Mouse (Mus musculus): ENCODE measurements around the gene Tmem159. TPM values are rescaled to one million over a fixed set of nuclear protein-coding genes. Genes with fewer than 3 reads are reported as not detected.

The Tmem159 gene
- 0.85 and 0.86 TPM in 2 replicates for polyA plus RNA-seq (2012; rRNA removed)

GRCm38 (mm10) chr7:120102164-120102972 lies at the start of gene Tmem159:
Tmem159 (plus strand) TSS chr7:120102353.

DNA sequence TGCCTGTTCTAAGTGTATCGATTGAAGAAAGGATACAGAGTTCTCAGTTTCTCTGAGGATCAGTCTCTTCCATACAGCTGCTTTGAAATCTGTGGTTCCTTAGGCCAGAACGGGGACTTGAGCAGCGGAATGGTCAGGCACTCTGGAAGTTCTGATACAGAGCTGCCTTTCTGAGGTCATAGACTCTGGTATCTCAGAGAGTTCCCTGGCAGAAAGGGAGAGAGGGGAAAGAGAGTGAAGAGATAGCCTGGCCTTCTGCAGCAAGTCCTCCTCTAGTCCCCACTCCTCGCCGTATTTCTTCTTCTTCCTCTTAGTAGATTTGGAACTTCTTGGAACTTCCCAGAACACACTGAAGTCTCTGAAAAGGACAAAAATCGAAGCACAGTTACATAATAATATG lies 7.0 kb upstream of the Tmem159 start, which contains the start of gene Dnah3:
Gene Dnah3 (minus strand): TSS at position 101 of the 400 bp plus-strand sequence.

GRCm38 (mm10) chr7:120145191-120145590 lies 43.0 kb downstream of the Tmem159 start, which contains the start of gene Zp2:
Zp2 (minus strand) TSS chr7:120145291.

Other genes with a start within 250 kb of the Tmem159 start
- gene Lyrm1, start 206.5 kb upstream of the Tmem159 start, polyA plus RNA-seq (2012; rRNA removed), result 1.5 and 1.7 TPM in 2 replicates
- 0.83 and 0.99 TPM in 2 replicates for gene Dcun1d3, start 206.1 kb upstream of the Tmem159 start, polyA plus RNA-seq (2012; rRNA removed)
- not detected in 2 replicates for gene Dnah3, start 7.1 kb upstream of the Tmem159 start, polyA plus RNA-seq (2012; rRNA removed)
- 0.03 TPM in 1 of 2 replicates, not detected in the other for gene Zp2, start 42.9 kb downstream of the Tmem159 start, polyA plus RNA-seq (2012; rRNA removed)
- 3.8 and 3.9 TPM in 2 replicates for gene Anks4b, start 71.5 kb downstream of the Tmem159 start, polyA plus RNA-seq (2012; rRNA removed)
- gene Crym, start 99.8 kb downstream of the Tmem159 start, polyA plus RNA-seq (2012; rRNA removed), result 0.05 and 0.28 TPM in 2 replicates
- 0.02 and 0.10 TPM in 2 replicates for gene Abca14, start 101.6 kb downstream of the Tmem159 start, polyA plus RNA-seq (2012; rRNA removed)
- gene Abca15, start 226.3 kb downstream of the Tmem159 start, polyA plus RNA-seq (2012; rRNA removed), result not detected in 2 replicates